ENCODE assay signal across 23 mouse cellular contexts in the genomic region with DNA sequence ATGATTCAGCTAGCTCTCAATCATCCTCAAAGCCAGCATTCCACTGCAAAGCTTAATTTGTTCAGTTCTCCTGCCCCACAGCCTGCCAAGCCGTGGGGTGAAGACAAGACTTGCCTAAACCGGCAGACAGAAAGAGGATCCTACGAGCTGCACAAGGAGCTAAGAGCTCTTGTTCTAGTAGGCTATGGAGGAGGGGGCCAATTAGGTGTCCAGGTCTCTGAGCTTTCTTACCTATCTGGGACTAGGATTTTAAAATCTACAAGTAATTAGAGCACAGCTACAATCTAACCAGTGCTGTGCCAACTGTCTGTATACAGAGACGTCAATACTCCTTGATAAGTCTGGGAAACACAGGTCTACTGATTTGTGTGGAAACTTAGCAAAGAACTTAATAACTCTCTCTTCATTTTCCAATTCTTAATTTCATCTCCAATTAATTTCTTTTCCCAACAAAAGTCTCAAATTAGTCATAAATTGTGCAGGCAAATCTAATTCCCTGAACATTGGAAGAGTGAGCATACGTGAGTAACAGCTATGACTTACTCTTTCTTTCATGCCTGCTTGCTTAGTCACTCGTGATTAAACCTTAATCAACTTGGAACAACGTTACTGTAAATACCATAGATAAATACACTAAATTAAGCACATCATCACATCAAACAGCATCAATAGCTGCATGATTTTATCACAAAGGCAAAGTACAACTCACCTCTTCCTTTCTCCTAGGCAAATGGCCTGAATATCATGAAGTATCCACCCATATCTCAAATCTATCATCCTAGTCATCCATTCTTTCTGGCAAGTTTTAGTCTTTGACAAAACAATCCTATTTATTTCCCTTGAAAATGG.
DNase-seq lines count a peak whose midpoint lies in the region; TF ChIP-seq lines count a peak whose summit lies in the region.
"Had no signal": no experiment of that assay in that cellular context is flagged by ENCODE, and none has a peak within 500 bp of the region (broad histone marks: within the 10 kb centered on the region; RNA-seq: fewer than 3 reads in every experiment).

No protein-coding gene starts in this region.

- no peaks in the 10 kb centered on the region for H3K79me2 ChIP-seq in myocyte (ENCODE audit: control insufficient read depth, insufficient read depth)

- DNase-seq in 3T3-L1 (ENCODE audit: low read depth, low spot score) (peak; percentile 74), adipocyte (ENCODE audit: low spot score) (peak; percentile 59)
- DNase-seq in Muller cell, postnatal 12 days (ENCODE audit: inconsistent ontology term), result peak; percentile 67
- DNase-seq in urinary bladder, postnatal 25 days (ENCODE audit: low spot score), result no peak
- no peak for DNase-seq in heart, adult 11 months
- no peak for DNase-seq in urinary bladder, postnatal 14 days (ENCODE audit: low spot score)
- DNase-seq: adrenal gland, adult 8-10 months; adrenal gland, postnatal 25 days; cerebellum, adult 11-12 months; cerebellum, adult 9-10 months; cerebellum, postnatal 36 days; embryo, embryonic 11 days; gastrocnemius, postnatal 25 days; kidney, adult 2 months had no signal

- no peaks in the 10 kb centered on the region for H3K27me3 ChIP-seq in myocyte (ENCODE audit: control insufficient read depth, insufficient read depth, insufficient read length)
- H3K27me3 ChIP-seq: CH12.LX; embryonic facial prominence, embryonic 13.5 days; forebrain, embryonic 15.5 days; hindbrain, embryonic 12.5 days; hindbrain, embryonic 15.5 days had no signal

- H3K36me3 ChIP-seq in myocyte (ENCODE audit: control insufficient read depth, insufficient read depth), result no peaks in the 10 kb centered on the region
- H3K36me3 ChIP-seq: embryonic facial prominence, embryonic 10.5 days; embryonic facial prominence, embryonic 13.5 days; forebrain, embryonic 15.5 days; G1E; hindbrain, embryonic 12.5 days; hindbrain, embryonic 15.5 days had no signal

- H3K4me2 ChIP-seq in myocyte (ENCODE audit: low read depth), result peak overlapping the region; percentile 62
- H3K4me2 ChIP-seq: embryonic facial prominence, embryonic 13.5 days; forebrain, embryonic 15.5 days; heart, embryonic 11.5 days; hindbrain, embryonic 12.5 days; hindbrain, embryonic 15.5 days had no signal

- H3K4me3 ChIP-seq in myocyte, result no peak overlapping the region
- H3K4me3 ChIP-seq: embryonic facial prominence, embryonic 10.5 days; embryonic facial prominence, embryonic 13.5 days; forebrain, embryonic 15.5 days; hindbrain, embryonic 12.5 days; hindbrain, embryonic 15.5 days had no signal

- no peak overlapping the region for H3ac ChIP-seq in myocyte (ENCODE audit: control insufficient read depth, insufficient read length)

- TF ChIP-seq POLR2A in myocyte (IDR thresholded peaks at IDR 0.05; ENCODE audit: insufficient read length, low read depth), result no peak

TF ChIP-seq in myocyte, 11 proteins besides CTCF, POLR2A, EP300 and RAD21:
- no peak for TF ChIP-seq MYOG (IDR thresholded peaks at IDR 0.05; ENCODE audit: control insufficient read depth in 1 of 3, insufficient read depth in 1 of 3, insufficient read length in 2 of 3, low read depth in 2 of 3)
- TF ChIP-seq REST (IDR thresholded peaks at IDR 0.05; ENCODE audit: insufficient read depth, insufficient read length), result no peak
- no peak for TF ChIP-seq MYOD1 (IDR thresholded peaks at IDR 0.05; ENCODE audit: control insufficient read depth in 1 of 3, insufficient read length in 2 of 3, low read depth in 2 of 3)
- no peak for TF ChIP-seq POLR2AphosphoS2 (IDR thresholded peaks at IDR 0.05; ENCODE audit: insufficient read length, low read depth)
- no peak for TF ChIP-seq E2F4 (IDR thresholded peaks at IDR 0.05; ENCODE audit: insufficient read depth)
- TF ChIP-seq CEBPB (IDR thresholded peaks at IDR 0.05; ENCODE audit: insufficient read depth, poor library complexity, severe bottlenecking), result no peak
- TF ChIP-seq USF1 (IDR thresholded peaks at IDR 0.05; ENCODE audit: low read depth), result no peak
- no peak for TF ChIP-seq TCF3 (IDR thresholded peaks at IDR 0.05; ENCODE audit: insufficient read length, low read depth)
- no peak for TF ChIP-seq MAX (IDR thresholded peaks at IDR 0.05; ENCODE audit: low read depth)
- no peak for TF ChIP-seq SRF (IDR thresholded peaks at IDR 0.05; ENCODE audit: control insufficient read depth, insufficient read length, low read depth)
- no peak for TF ChIP-seq TCF12 (IDR thresholded peaks at IDR 0.05; ENCODE audit: insufficient read depth, poor library complexity, severe bottlenecking)

Comparison
In these comparisons a context has a peak if more than half of its experiments do, and no peak if none do; other contexts are left out.
1. DNase-seq: peak in 3T3-L1 (single experiment), Muller cell, postnatal 12 days (single experiment) and adipocyte (single experiment); none in urinary bladder, postnatal 25 days (single experiment), heart, adult 11 months (single experiment) and urinary bladder, postnatal 14 days (single experiment).